In the genomic region with DNA sequence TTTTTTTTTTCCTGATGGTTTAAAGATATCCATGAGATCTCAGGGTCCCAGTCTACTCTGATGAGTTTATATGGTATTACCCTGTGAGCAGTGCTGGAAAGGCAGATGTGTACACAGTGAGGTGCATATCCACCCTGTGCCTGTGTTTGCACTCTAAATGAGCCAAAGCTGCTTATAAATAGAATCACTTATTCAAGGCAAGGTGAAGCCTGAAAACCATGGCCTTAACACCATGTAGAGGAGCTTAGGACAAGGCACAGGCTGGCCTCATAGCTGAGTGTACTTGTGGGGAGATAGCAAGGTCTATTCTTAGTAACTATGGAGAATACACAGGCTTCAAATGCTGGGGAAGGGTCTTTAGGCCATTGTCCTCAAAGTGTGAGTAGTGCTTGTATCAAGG, we compare ENCODE assay signal across 21 mouse cellular contexts. TPM values are rescaled to one million over a fixed set of nuclear protein-coding genes. Genes with fewer than 3 reads are reported as not detected.
DNase-seq lines count a peak whose midpoint lies in the region; ATAC-seq lines count a peak whose summit lies in the region.
"Had no signal": no experiment of that assay in that cellular context is flagged by ENCODE, and none has a peak within 500 bp of the region (broad histone marks: within the 10 kb centered on the region; RNA-seq: fewer than 3 reads in every experiment).

No protein-coding gene starts in this region.

- 0 out of 2 replicates have a peak overlapping the region, but pooled peaks have one; percentile 15 for H3K27ac ChIP-seq in heart, embryonic 11.5 days (ENCODE audit: low read depth, low read length)
- H3K27ac ChIP-seq: embryonic facial prominence, embryonic 13.5 days; embryonic facial prominence, embryonic 15.5 days; forebrain, embryonic 10.5 days; forebrain, embryonic 12.5 days had no signal

- H3K9me3 ChIP-seq in heart, embryonic 11.5 days (replicated peaks; ENCODE audit: control insufficient read depth, low read length): no peaks in the 10 kb centered on the region
- H3K9me3 ChIP-seq: embryonic facial prominence, embryonic 13.5 days; embryonic facial prominence, embryonic 15.5 days; forebrain, embryonic 10.5 days; forebrain, embryonic 12.5 days had no signal

- no peaks in the 10 kb centered on the region for H3K36me3 ChIP-seq in heart, embryonic 11.5 days (ENCODE audit: control insufficient read depth, insufficient read depth, low read length)
- H3K36me3 ChIP-seq: embryonic facial prominence, embryonic 13.5 days; embryonic facial prominence, embryonic 15.5 days; forebrain, embryonic 10.5 days; forebrain, embryonic 12.5 days had no signal

- ATAC-seq in heart, embryonic 11.5 days (replicated peaks; ENCODE audit: insufficient number of reproducible peaks, low FRiP score, low TSS enrichment): peak; percentile 23; the same call in 1 of the 2 replicates
- ATAC-seq: forebrain, embryonic 14.5 days; forebrain, embryonic 16.5 days had no signal

- intact Hi-C loops in heart, postnatal 14 days (cut with DNase I): no loop called here

- H3K4me3 ChIP-seq in heart, embryonic 11.5 days (ENCODE audit: low read depth, low read length): no peak overlapping the region
- H3K4me3 ChIP-seq: embryonic facial prominence, embryonic 13.5 days; embryonic facial prominence, embryonic 15.5 days; erythroblast, embryonic 14.5 days; forebrain, embryonic 10.5 days; forebrain, embryonic 12.5 days had no signal

- DNase-seq in heart, adult 11 months: peak; percentile 88
- no peak for DNase-seq in heart, adult 8-10 months (ENCODE audit: low spot score)
- DNase-seq in heart, postnatal 14 days: no peak
- DNase-seq: adrenal gland, adult 2 months; adrenal gland, postnatal 10 days; adrenal gland, postnatal 25 days; cerebellum, adult 11 months; cerebellum, adult 18-20 months; cerebellum, adult 8-10 months; cerebellum, postnatal 10 days; embryo, embryonic 11 days had no signal

- H3K4me1 ChIP-seq in heart, embryonic 11.5 days (ENCODE audit: control insufficient read depth, insufficient read depth, low read length): peaks cover 4% of the 10 kb centered on the region
- H3K4me1 ChIP-seq: embryonic facial prominence, embryonic 13.5 days; embryonic facial prominence, embryonic 15.5 days; forebrain, embryonic 10.5 days; forebrain, embryonic 12.5 days had no signal

- no peaks in the 10 kb centered on the region for H3K27me3 ChIP-seq in heart, embryonic 11.5 days (ENCODE audit: control insufficient read depth, insufficient read depth, low read length)
- H3K27me3 ChIP-seq: embryonic facial prominence, embryonic 13.5 days; embryonic facial prominence, embryonic 15.5 days; forebrain, embryonic 12.5 days had no signal

- H3K9ac ChIP-seq in heart, embryonic 11.5 days (ENCODE audit: low read depth, low read length): no peak overlapping the region
- H3K9ac ChIP-seq: embryonic facial prominence, embryonic 13.5 days; embryonic facial prominence, embryonic 15.5 days; forebrain, embryonic 12.5 days had no signal

- H3K4me2 ChIP-seq in heart, embryonic 11.5 days: no peak overlapping the region
- H3K4me2 ChIP-seq: embryonic facial prominence, embryonic 13.5 days; embryonic facial prominence, embryonic 15.5 days; forebrain, embryonic 12.5 days had no signal

RNA-seq across cellular contexts. Expression of a gene that starts 13.1 kb away (rescaled TPM):
- under 1 TPM in 3 of 4 experiments, not detected in 1; 0.06 to 0.17 (median 0.14) TPM for total RNA-seq in heart, adult 8-10 months (2022)
- polyA plus RNA-seq in heart, embryonic 11.5 days (2014; fragmentation: Nextera tagmentation; extraction: Ambion mirVana): 0.07 TPM in 1 of 2 replicates, not detected in the other
- under 1 TPM; 0.12 to 0.19 TPM for total RNA-seq in heart, postnatal 14 days (2021)
- total RNA-seq: common myeloid progenitor, adult 5-6 weeks; MEL had no signal
